Mouse (Mus musculus): ENCODE measurements around the gene Lrrk1. TPM values are rescaled to one million over a fixed set of nuclear protein-coding genes. Genes with fewer than 3 reads are reported as not detected.

Lrrk1 gene
- 19.5 and 21.4 TPM in 2 replicates for polyA plus RNA-seq (2015; fragmentation: Nextera tagmentation; extraction: Ambion mirVana)

DNA sequence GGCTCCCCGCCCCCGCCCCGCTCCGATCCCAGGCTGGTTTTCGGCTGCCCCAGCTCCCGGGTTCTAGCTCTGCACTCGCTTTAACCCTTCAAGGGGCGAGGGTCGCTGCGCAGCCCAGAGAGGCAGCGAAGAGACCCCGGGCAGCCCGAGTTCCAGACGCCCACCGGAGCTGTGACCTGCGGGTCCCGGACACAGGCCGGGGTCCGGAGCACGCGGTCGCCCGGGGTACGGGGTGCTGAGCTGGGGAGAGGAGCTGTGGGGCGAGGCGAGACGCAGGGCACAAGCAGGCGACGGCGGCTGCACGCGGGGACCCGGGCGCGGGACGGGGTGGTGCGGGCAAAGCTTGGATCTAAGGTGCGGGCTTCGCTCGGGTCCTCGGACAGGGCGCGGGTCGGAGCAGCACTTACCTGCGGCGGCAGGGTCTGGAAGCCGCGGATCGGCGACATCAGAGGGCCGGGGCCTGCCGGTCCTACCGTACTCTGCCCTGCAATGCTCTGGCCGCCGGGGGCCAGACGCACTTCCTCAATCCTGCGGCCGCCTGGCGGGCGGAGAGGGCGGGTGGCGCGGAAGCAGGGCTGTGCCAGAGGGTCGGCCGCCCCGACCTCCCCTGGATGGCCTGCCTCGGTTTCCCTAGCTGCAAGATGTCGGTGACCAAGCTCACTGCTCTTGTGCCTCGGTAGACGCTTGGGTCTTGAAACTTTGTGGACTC is at the start of gene Lrrk1:
TSS of gene Lrrk1 (minus strand) at position 538 of the 709 bp plus-strand sequence.
- H3K36me3 ChIP-seq (ENCODE audit: control insufficient read depth, insufficient read depth, low read length): no peaks in the 10 kb centered on the region

DNA sequence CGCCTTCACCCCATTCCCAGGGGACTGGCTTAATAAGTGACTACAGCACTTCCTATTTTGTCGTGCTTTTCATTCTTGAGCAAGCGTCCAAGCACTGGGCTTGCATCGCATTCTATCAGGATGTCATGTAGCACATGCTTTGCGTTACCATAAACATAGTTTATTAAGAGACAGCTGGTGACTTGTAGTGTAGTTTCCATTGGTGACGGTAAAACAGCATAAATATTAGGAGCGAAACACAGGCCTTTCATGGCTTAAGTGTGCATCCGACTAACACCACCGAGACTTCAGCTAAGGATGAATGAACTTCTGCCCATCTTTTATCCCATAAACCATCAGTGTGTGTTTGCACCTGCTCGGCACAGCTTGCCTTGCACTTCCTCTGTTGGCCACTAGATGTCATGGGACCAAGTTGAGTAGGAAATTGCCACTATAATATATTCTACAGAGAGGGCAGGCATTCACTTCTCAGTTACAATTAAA is 46.3 kb upstream of the Lrrk1 start:
- no peaks in the 10 kb centered on the region; the same call in 1 of the 2 replicates for H3K4me1 ChIP-seq (ENCODE audit: control insufficient read depth, insufficient read depth, low read length)
- H3K9me3 ChIP-seq (replicated peaks; ENCODE audit: control insufficient read depth, low read length): no peaks in the 10 kb centered on the region
- no peaks in the 10 kb centered on the region for H3K27me3 ChIP-seq (ENCODE audit: control insufficient read depth, insufficient read depth, low read length)
- H3K4me3 ChIP-seq (replicated peaks; ENCODE audit: low read length): no peak overlapping the region
- ATAC-seq (ENCODE audit: insufficient read depth, low FRiP score): peak; percentile 46; the same call in 1 of the 2 replicates
- no peak overlapping the region for H3K27ac ChIP-seq (ENCODE audit: low read length)
- H3K9ac ChIP-seq (ENCODE audit: low read length): no peak overlapping the region
- no peak overlapping the region for H3K4me2 ChIP-seq (ENCODE audit: low read depth, low read length)
- 30% methylated on average over 10 of the region's 10 CpGs for WGBS
- no peaks in the 10 kb centered on the region for H3K36me3 ChIP-seq (ENCODE audit: control insufficient read depth, insufficient read depth, low read length)

More for the DNA sequence above, at the start of gene Lrrk1:
- H3K4me1 ChIP-seq (ENCODE audit: control insufficient read depth, insufficient read depth, low read length): peaks cover 23% of the 10 kb centered on the region
- peak within 1 kb of the TSS; percentile 97 for H3K9ac ChIP-seq (ENCODE audit: low read length)
- peak; percentile 80 for ATAC-seq (ENCODE audit: insufficient read depth, low FRiP score)
- peak within 1 kb of the TSS; percentile 79 for H3K27ac ChIP-seq (ENCODE audit: low read length)
- H3K4me3 ChIP-seq (replicated peaks; ENCODE audit: low read length): peak within 1 kb of the TSS; percentile 89
- no peaks in the 10 kb centered on the region for H3K9me3 ChIP-seq (replicated peaks; ENCODE audit: control insufficient read depth, low read length)
- under 1% methylated on average over 70 of the region's 70 CpGs for WGBS
- peak within 1 kb of the TSS; percentile 90 for H3K4me2 ChIP-seq (ENCODE audit: low read depth, low read length)
- no peaks in the 10 kb centered on the region for H3K27me3 ChIP-seq (ENCODE audit: control insufficient read depth, insufficient read depth, low read length)

GRCm38 (mm10) chr7:66427437-66428161 is 39.4 kb upstream of the Lrrk1 start, which contains the start of gene Aldh1a3:
Aldh1a3 (minus strand) TSS chr7:66427517.
- Histone ChIP-seq H3K27ac (ENCODE audit: low read length) (peak within 1 kb of the TSS; percentile 23; the same call in 1 of the 2 replicates), H3K9me3 (replicated peaks; ENCODE audit: control insufficient read depth, low read length) (no peaks in the 10 kb centered on the region), H3K9ac (ENCODE audit: low read length) (peak within 1 kb of the TSS; percentile 63), H3K36me3 (ENCODE audit: control insufficient read depth, insufficient read depth, low read length) (no peaks in the 10 kb centered on the region), H3K4me3 (replicated peaks; ENCODE audit: low read length) (peak within 1 kb of the TSS; percentile 54), H3K4me2 (ENCODE audit: low read depth, low read length) (peak within 1 kb of the TSS; percentile 92), H3K27me3 (ENCODE audit: control insufficient read depth, insufficient read depth, low read length) (peaks cover 33% of the 10 kb centered on the region), H3K4me1 (ENCODE audit: control insufficient read depth, insufficient read depth, low read length) (0 out of 2 replicates have a peak, but pooled peaks cover 5% of the 10 kb centered on the region)
- ATAC-seq (ENCODE audit: insufficient read depth, low FRiP score): peak; percentile 80
- under 1% methylated on average over 53 of the region's 56 CpGs for WGBS

DNA sequence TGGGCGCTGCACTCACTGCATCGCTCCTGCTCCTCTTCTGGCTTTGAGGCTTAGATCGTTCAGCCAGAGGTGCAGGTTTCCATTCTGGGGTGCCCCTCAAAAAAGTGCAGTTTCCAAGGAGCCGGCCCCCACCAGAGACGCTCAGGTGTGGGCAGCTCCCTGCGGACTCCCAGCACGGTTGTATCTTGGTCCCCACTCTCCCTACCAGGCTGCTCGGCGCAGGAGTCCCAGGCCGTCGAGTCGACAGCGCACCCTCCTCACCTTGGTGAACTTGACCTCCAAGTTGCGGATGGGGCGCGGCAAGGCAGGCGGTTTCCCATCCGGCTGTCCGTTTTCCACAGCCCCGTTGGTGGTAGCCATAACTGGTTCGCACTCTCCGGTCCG is 38.9 kb upstream of the Lrrk1 start:
- peaks cover 33% of the 10 kb centered on the region for H3K27me3 ChIP-seq (ENCODE audit: control insufficient read depth, insufficient read depth, low read length)

DNA sequence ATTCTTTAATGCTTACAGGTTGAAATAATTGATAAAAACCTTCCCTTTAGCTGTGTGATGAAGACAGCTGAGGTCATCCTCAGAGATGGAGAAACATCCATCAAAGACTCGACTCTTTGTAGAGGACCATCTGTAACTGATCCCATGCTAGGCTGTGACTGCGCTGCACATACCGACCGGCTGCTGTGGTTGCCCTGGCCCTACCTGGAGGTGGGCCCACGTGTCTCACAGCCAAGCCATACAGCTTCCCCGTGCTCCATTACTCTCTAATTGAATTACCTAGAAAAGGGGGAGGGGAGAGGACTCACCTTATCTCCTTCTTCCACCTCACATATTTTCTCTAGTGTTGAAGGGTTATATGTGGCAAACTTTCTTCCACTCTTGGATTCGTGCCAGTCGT is 33.8 kb upstream of the Lrrk1 start:
- peaks cover 16% of the 10 kb centered on the region; the same call in 1 of the 2 replicates for H3K27me3 ChIP-seq (ENCODE audit: control insufficient read depth, insufficient read depth, low read length)
- no peak overlapping the region for H3K4me2 ChIP-seq (ENCODE audit: low read depth, low read length)
- H3K4me3 ChIP-seq (replicated peaks; ENCODE audit: low read length): no peak overlapping the region
- H3K9me3 ChIP-seq (replicated peaks; ENCODE audit: control insufficient read depth, low read length): no peaks in the 10 kb centered on the region
- 63% methylated on average over 8 of the region's 8 CpGs for whole genome bisulfite sequencing
- H3K36me3 ChIP-seq (ENCODE audit: control insufficient read depth, insufficient read depth, low read length): no peaks in the 10 kb centered on the region
- no peak overlapping the region for H3K9ac ChIP-seq (ENCODE audit: low read length)
- ATAC-seq (ENCODE audit: insufficient read depth, low FRiP score): no peak
- H3K27ac ChIP-seq (ENCODE audit: low read length): no peak overlapping the region
- H3K4me1 ChIP-seq (ENCODE audit: control insufficient read depth, insufficient read depth, low read length): 0 out of 2 replicates have a peak, but pooled peaks cover 2% of the 10 kb centered on the region

More for the DNA sequence above, 38.9 kb upstream of the Lrrk1 start:
- H3K4me1 ChIP-seq (ENCODE audit: control insufficient read depth, insufficient read depth, low read length): 0 out of 2 replicates have a peak, but pooled peaks cover 5% of the 10 kb centered on the region
- H3K9ac ChIP-seq (ENCODE audit: low read length): peak overlapping the region; percentile 63
- H3K9me3 ChIP-seq (replicated peaks; ENCODE audit: control insufficient read depth, low read length): no peaks in the 10 kb centered on the region
- peak overlapping the region; percentile 92 for H3K4me2 ChIP-seq (ENCODE audit: low read depth, low read length)
- H3K27ac ChIP-seq (ENCODE audit: low read length): no peak overlapping the region
- no peaks in the 10 kb centered on the region for H3K36me3 ChIP-seq (ENCODE audit: control insufficient read depth, insufficient read depth, low read length)
- 1% methylated on average over 23 of the region's 23 CpGs for WGBS
- peak overlapping the region; percentile 54 for H3K4me3 ChIP-seq (replicated peaks; ENCODE audit: low read length)
- peak; percentile 46; the same call in 1 of the 2 replicates for ATAC-seq (ENCODE audit: insufficient read depth, low FRiP score)

DNA sequence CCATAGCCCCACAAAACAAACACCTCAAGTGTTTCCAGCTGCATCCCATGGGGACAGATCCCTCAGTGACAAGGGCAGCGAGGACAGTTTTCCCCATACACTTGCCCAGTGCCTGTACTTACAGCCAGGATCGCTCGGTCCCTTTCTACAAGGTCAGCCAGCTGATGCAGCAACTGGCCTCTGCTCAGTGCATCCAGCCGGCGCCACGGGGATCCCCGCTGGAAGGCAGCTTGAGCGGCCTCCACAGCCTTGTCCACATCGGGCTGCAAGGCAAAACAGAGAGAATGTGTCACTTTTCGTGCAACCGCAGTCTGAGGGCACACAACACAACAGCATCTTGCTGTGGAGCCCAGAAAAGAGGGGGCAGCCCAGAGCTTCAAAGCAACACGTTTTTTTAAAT is 30.8 kb upstream of the Lrrk1 start:
- H3K36me3 ChIP-seq (ENCODE audit: control insufficient read depth, insufficient read depth, low read length): no peaks in the 10 kb centered on the region

DNA sequence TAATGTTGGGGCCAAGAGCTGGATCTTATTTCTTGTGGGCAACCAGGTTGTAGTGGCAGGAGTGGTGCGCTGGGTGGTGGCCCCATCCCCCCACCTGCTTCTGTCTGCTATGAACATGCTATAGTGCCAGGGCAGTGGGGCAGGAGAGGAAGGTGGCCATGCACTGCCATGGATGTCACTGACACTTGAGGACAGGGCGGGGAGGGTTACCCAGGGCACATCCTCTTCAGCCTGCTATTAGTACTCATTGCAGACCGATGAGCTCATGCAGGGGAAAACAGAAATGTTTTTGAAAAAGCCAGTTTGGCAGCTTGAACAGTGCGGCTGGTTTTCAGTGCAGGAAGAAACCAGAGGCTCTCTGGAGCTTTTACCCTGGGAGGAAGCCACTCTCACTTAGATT is 28.7 kb upstream of the Lrrk1 start:
- ATAC-seq (ENCODE audit: insufficient read depth, low FRiP score): no peak
- Histone ChIP-seq H3K4me3 (replicated peaks; ENCODE audit: low read length) (no peak overlapping the region), H3K27ac (ENCODE audit: low read length) (no peak overlapping the region), H3K27me3 (ENCODE audit: control insufficient read depth, insufficient read depth, low read length) (no peaks in the 10 kb centered on the region), H3K36me3 (ENCODE audit: control insufficient read depth, insufficient read depth, low read length) (no peaks in the 10 kb centered on the region), H3K4me2 (ENCODE audit: low read depth, low read length) (no peak overlapping the region), H3K9ac (ENCODE audit: low read length) (no peak overlapping the region), H3K4me1 (ENCODE audit: control insufficient read depth, insufficient read depth, low read length) (no peaks in the 10 kb centered on the region), H3K9me3 (replicated peaks; ENCODE audit: control insufficient read depth, low read length) (no peaks in the 10 kb centered on the region)
- WGBS: 62% methylated on average over 4 of the region's 4 CpGs

More for the DNA sequence above, 30.8 kb upstream of the Lrrk1 start:
- ATAC-seq (ENCODE audit: insufficient read depth, low FRiP score): no peak
- Histone ChIP-seq H3K27me3 (ENCODE audit: control insufficient read depth, insufficient read depth, low read length) (no peaks in the 10 kb centered on the region), H3K4me1 (ENCODE audit: control insufficient read depth, insufficient read depth, low read length) (no peaks in the 10 kb centered on the region), H3K4me2 (ENCODE audit: low read depth, low read length) (no peak overlapping the region), H3K9ac (ENCODE audit: low read length) (no peak overlapping the region), H3K4me3 (replicated peaks; ENCODE audit: low read length) (no peak overlapping the region), H3K27ac (ENCODE audit: low read length) (no peak overlapping the region), H3K9me3 (replicated peaks; ENCODE audit: control insufficient read depth, low read length) (no peaks in the 10 kb centered on the region)
- WGBS: 49% methylated on average over 12 of the region's 12 CpGs

DNA sequence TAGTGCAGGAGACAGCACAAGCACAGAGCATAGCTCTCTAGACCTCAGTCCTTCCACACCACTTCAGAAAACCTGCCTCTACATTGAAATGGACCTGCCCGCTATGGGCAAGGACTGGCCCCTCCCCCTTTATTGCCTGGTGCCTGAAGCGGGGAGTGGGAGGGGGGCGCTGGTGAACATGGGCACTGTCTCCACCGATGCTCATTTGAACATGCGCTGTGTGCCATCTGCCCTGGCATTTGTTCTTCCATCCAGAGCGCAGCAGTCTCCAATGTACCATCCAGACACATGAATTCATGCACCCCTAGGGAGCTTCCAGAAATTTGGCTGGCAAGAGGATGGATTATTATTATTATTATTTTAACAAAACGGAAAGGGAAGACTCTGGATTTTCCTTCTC is 24.9 kb upstream of the Lrrk1 start:
- WGBS: 83% methylated on average over 7 of the region's 7 CpGs
- H3K9me3 ChIP-seq (replicated peaks; ENCODE audit: control insufficient read depth, low read length): no peaks in the 10 kb centered on the region
- no peak for ATAC-seq (ENCODE audit: insufficient read depth, low FRiP score)

DNA sequence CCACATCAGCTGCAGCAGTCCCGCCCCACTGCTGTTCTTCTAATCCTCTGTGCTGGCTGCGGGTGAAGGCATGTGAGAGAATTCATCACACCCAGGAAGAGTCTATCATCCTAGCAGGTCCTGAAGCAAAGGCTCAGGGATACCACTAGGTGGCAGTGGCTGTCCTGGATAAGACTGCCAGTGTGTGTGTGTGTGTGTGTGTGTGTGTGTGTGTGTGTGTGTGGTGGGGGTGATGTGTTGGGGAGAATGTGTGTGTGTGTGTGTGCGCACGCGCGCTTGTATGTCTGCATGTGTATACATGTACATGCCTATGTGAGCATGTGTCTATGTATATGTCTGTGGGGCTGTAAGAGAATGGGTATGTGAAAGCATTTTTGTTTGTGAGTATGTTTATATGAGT is 21.3 kb upstream of the Lrrk1 start:
- Histone ChIP-seq H3K36me3 (ENCODE audit: control insufficient read depth, insufficient read depth, low read length) (no peaks in the 10 kb centered on the region), H3K4me2 (ENCODE audit: low read depth, low read length) (no peak overlapping the region), H3K9me3 (replicated peaks; ENCODE audit: control insufficient read depth, low read length) (no peaks in the 10 kb centered on the region), H3K9ac (ENCODE audit: low read length) (no peak overlapping the region), H3K4me1 (ENCODE audit: control insufficient read depth, insufficient read depth, low read length) (peaks cover 9% of the 10 kb centered on the region; the same call in 1 of the 2 replicates), H3K4me3 (replicated peaks; ENCODE audit: low read length) (no peak overlapping the region), H3K27ac (ENCODE audit: low read length) (no peak overlapping the region), H3K27me3 (ENCODE audit: control insufficient read depth, insufficient read depth, low read length) (no peaks in the 10 kb centered on the region)
- 67% methylated on average over 6 of the region's 6 CpGs for WGBS
- peak; percentile 23; the same call in 1 of the 2 replicates for ATAC-seq (ENCODE audit: insufficient read depth, low FRiP score)

More for the DNA sequence above, 24.9 kb upstream of the Lrrk1 start:
- Histone ChIP-seq H3K27me3 (ENCODE audit: control insufficient read depth, insufficient read depth, low read length) (no peaks in the 10 kb centered on the region), H3K4me1 (ENCODE audit: control insufficient read depth, insufficient read depth, low read length) (no peaks in the 10 kb centered on the region), H3K36me3 (ENCODE audit: control insufficient read depth, insufficient read depth, low read length) (no peaks in the 10 kb centered on the region), H3K4me3 (replicated peaks; ENCODE audit: low read length) (no peak overlapping the region), H3K27ac (ENCODE audit: low read length) (no peak overlapping the region), H3K9ac (ENCODE audit: low read length) (no peak overlapping the region), H3K4me2 (ENCODE audit: low read depth, low read length) (no peak overlapping the region)
